Comparison of ENCODE assay signal across 13 mouse cellular contexts in genomic region chr1:45043245-45043926, GRCm38 (mm10).
DNase-seq lines count a peak whose midpoint lies in the region; ATAC-seq and TF ChIP-seq lines count a peak whose summit lies in the region.
"Had no signal": no experiment of that assay in that cellular context is flagged by ENCODE, and none has a peak within 500 bp of the region (broad histone marks: within the 10 kb centered on the region; RNA-seq: fewer than 3 reads in every experiment).

No protein-coding gene starts in this region.

- TF ChIP-seq POLR2A in lung, adult 2 months (IDR thresholded peaks at IDR 0.05; ENCODE audit: borderline replicate concordance, extremely low read depth, low read depth, low read length) = no peak

- no peak overlapping the region for H3K4me2 ChIP-seq in stomach, embryonic 16.5 days (ENCODE audit: low read depth, low read length)
- H3K4me2 ChIP-seq in forebrain, postnatal 0 days (ENCODE audit: low read depth) = no peak overlapping the region
- H3K4me2 ChIP-seq: midbrain, embryonic 13.5 days; neural tube, embryonic 15.5 days had no signal

- H3K27me3 ChIP-seq in stomach, embryonic 16.5 days (ENCODE audit: control insufficient read depth, insufficient read depth, low read length) = no peaks in the 10 kb centered on the region
- H3K27me3 ChIP-seq in forebrain, postnatal 0 days (ENCODE audit: insufficient read depth, low read length) = no peaks in the 10 kb centered on the region
- H3K27me3 ChIP-seq: midbrain, embryonic 13.5 days; neural tube, embryonic 15.5 days had no signal

- peak; percentile 93 for ATAC-seq in stomach, embryonic 16.5 days (ENCODE audit: insufficient read depth, low FRiP score)
- no peak for ATAC-seq in forebrain, postnatal 0 days
- ATAC-seq: midbrain, embryonic 13.5 days had no signal

- no peaks in the 10 kb centered on the region for H3K36me3 ChIP-seq in stomach, embryonic 16.5 days (ENCODE audit: control insufficient read depth, insufficient read depth, low read length)
- H3K36me3 ChIP-seq in forebrain, postnatal 0 days (ENCODE audit: insufficient read depth) = no peaks in the 10 kb centered on the region
- H3K36me3 ChIP-seq: G1E; midbrain, embryonic 13.5 days; neural tube, embryonic 15.5 days had no signal

- no peak for TF ChIP-seq CTCF in lung, adult 2 months (IDR thresholded peaks at IDR 0.05; ENCODE audit: insufficient read depth, low read length)
- no peak for TF ChIP-seq CTCF in forebrain, postnatal 0 days (IDR thresholded peaks at IDR 0.05; ENCODE audit: low read depth)

- peak overlapping the region; percentile 65 for H3K27ac ChIP-seq in stomach, embryonic 16.5 days (ENCODE audit: low read length)
- no peak overlapping the region for H3K27ac ChIP-seq in forebrain, postnatal 0 days (ENCODE audit: low read depth, low read length)
- H3K27ac ChIP-seq: midbrain, embryonic 13.5 days; neural tube, embryonic 15.5 days had no signal

- H3K4me3 ChIP-seq in lung, adult 2 months (replicated peaks; ENCODE audit: extremely low read depth, low read depth, low read length) = no peak overlapping the region
- H3K4me3 ChIP-seq in stomach, embryonic 16.5 days (replicated peaks; ENCODE audit: low read length) = no peak overlapping the region
- no peak overlapping the region for H3K4me3 ChIP-seq in forebrain, postnatal 0 days (ENCODE audit: low read depth, low read length)
- H3K4me3 ChIP-seq: midbrain, embryonic 13.5 days; neural tube, embryonic 15.5 days had no signal

- no peaks in the 10 kb centered on the region for H3K9me3 ChIP-seq in stomach, embryonic 16.5 days (replicated peaks; ENCODE audit: control insufficient read depth, low read length)
- no peaks in the 10 kb centered on the region for H3K9me3 ChIP-seq in forebrain, postnatal 0 days (ENCODE audit: low read length)
- H3K9me3 ChIP-seq: G1E; midbrain, embryonic 13.5 days; neural tube, embryonic 15.5 days had no signal

- no peak overlapping the region for H3K9ac ChIP-seq in stomach, embryonic 16.5 days (ENCODE audit: low read length)
- H3K9ac ChIP-seq in forebrain, postnatal 0 days = no peak overlapping the region
- H3K9ac ChIP-seq: midbrain, embryonic 13.5 days; neural tube, embryonic 15.5 days had no signal

- H3K4me1 ChIP-seq in lung, adult 2 months (ENCODE audit: control insufficient read depth, insufficient read depth, low read length) = no peaks in the 10 kb centered on the region
- H3K4me1 ChIP-seq in stomach, embryonic 16.5 days (ENCODE audit: control insufficient read depth, insufficient read depth, low read length) = no peaks in the 10 kb centered on the region
- H3K4me1 ChIP-seq in forebrain, postnatal 0 days (ENCODE audit: insufficient read depth) = no peaks in the 10 kb centered on the region
- H3K4me1 ChIP-seq: midbrain, embryonic 13.5 days; neural tube, embryonic 15.5 days had no signal

- peak; percentile 11 for DNase-seq in lung, postnatal 10 days
- DNase-seq in lung, adult 2 months = no peak
- DNase-seq in forelimb bud, embryonic 11.5 days (ENCODE audit: low read depth, low spot score) = peak; percentile 41
- peak; percentile 25 for DNase-seq in heart, postnatal 4 days
- no peak for DNase-seq in adrenal gland, postnatal 14 days
- DNase-seq in forebrain, postnatal 0 days = no peak
- DNase-seq: adrenal gland, postnatal 25 days; cerebellum, postnatal 10 days; thymus, postnatal 4 days had no signal

Comparison
In these comparisons a context has a peak if more than half of its experiments do, and no peak if none do; other contexts are left out.
1. DNase-seq: peak in lung, postnatal 10 days (single experiment), forelimb bud, embryonic 11.5 days (single experiment) and heart, postnatal 4 days (single experiment); none in lung, adult 2 months (single experiment), adrenal gland, postnatal 14 days (single experiment) and forebrain, postnatal 0 days (single experiment).